ENCODE assay signal across 22 mouse cellular contexts in the genomic region with DNA sequence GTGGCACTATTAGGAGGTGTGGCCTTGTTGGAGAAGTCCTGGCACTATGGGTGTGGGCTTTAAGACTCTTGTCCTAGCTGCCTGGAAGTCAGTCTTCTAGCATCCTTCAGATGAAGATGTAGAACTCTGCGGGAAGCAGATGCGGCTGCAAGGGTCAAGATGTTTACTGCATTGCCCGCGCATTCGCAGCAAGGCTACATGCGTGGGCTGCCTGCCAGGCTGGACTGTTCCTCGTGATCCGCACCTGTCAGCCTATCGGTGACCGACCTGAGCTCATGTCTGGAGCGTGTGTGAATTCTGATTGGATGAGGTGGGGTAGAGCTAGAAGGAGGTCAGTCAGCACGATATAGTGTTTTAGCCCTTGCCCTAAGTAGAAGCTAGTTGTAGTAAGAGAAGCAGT. TPM values are rescaled to one million over a fixed set of nuclear protein-coding genes. Genes with fewer than 3 reads are reported as not detected.
DNase-seq lines count a peak whose midpoint lies in the region; ATAC-seq and TF ChIP-seq lines count a peak whose summit lies in the region.
"Had no signal": no experiment of that assay in that cellular context is flagged by ENCODE, and none has a peak within 500 bp of the region (broad histone marks: within the 10 kb centered on the region; RNA-seq: fewer than 3 reads in every experiment).

No protein-coding gene starts in this region.

- H3K4me2 ChIP-seq in forebrain, embryonic 12.5 days, result no peak overlapping the region
- H3K4me2 ChIP-seq in forebrain, postnatal 0 days (ENCODE audit: low read depth), result no peak overlapping the region
- no peak overlapping the region for H3K4me2 ChIP-seq in hindbrain, embryonic 15.5 days
- H3K4me2 ChIP-seq in forebrain, embryonic 14.5 days (ENCODE audit: low read length), result no peak overlapping the region
- H3K4me2 ChIP-seq: heart, embryonic 13.5 days had no signal

- H3K27ac ChIP-seq in forebrain, embryonic 12.5 days, result peak overlapping the region; percentile 75; the same call in 1 of the 2 replicates
- no peak overlapping the region for H3K27ac ChIP-seq in forebrain, postnatal 0 days (ENCODE audit: low read depth, low read length)
- H3K27ac ChIP-seq in hindbrain, embryonic 15.5 days (replicated peaks), result peak overlapping the region; percentile 37; the same call in 1 of the 2 replicates
- no peak overlapping the region for H3K27ac ChIP-seq in hindbrain, embryonic 10.5 days
- peak overlapping the region; percentile 81; the same call in 1 of the 2 replicates for H3K27ac ChIP-seq in forebrain, embryonic 14.5 days (ENCODE audit: low read depth, low read length)
- H3K27ac ChIP-seq: embryonic facial prominence, embryonic 10.5 days; gastrocnemius, adult 2 months; heart, embryonic 13.5 days had no signal

- no peak for DNase-seq in forebrain, postnatal 0 days
- DNase-seq in hindbrain, embryonic 10.5 days (ENCODE audit: low spot score), result no peak
- peak; percentile 54 for DNase-seq in ES-CJ7 (ENCODE audit: low read depth, low spot score)
- no peak for DNase-seq in forebrain, embryonic 14.5 days (ENCODE audit: low spot score)
- DNase-seq: adrenal gland, postnatal 14 days; cerebellum, adult 18-20 months; cerebellum, adult 9-11 months; gastrocnemius, adult 2 months; gastrocnemius, postnatal 25 days; heart, adult 11 months; heart, postnatal 36 days; kidney, adult 11 months; kidney, adult 9 months had no signal

- peaks cover 44% of the 10 kb centered on the region for H3K4me1 ChIP-seq in forebrain, embryonic 12.5 days
- peaks cover under 1% of the 10 kb centered on the region; the same call in 1 of the 2 replicates for H3K4me1 ChIP-seq in forebrain, postnatal 0 days (ENCODE audit: insufficient read depth)
- H3K4me1 ChIP-seq in hindbrain, embryonic 15.5 days (replicated peaks), result peaks cover 28% of the 10 kb centered on the region
- peaks cover 21% of the 10 kb centered on the region for H3K4me1 ChIP-seq in hindbrain, embryonic 10.5 days (replicated peaks)
- H3K4me1 ChIP-seq in forebrain, embryonic 14.5 days (ENCODE audit: control insufficient read depth, insufficient read depth, low read length), result peaks cover 20% of the 10 kb centered on the region

- no peak overlapping the region for H3K4me3 ChIP-seq in forebrain, embryonic 12.5 days (replicated peaks)
- H3K4me3 ChIP-seq in forebrain, postnatal 0 days (ENCODE audit: low read depth, low read length), result no peak overlapping the region
- no peak overlapping the region for H3K4me3 ChIP-seq in hindbrain, embryonic 15.5 days
- H3K4me3 ChIP-seq in hindbrain, embryonic 10.5 days, result no peak overlapping the region
- H3K4me3 ChIP-seq in forebrain, embryonic 14.5 days (ENCODE audit: low read depth, low read length), result no peak overlapping the region
- H3K4me3 ChIP-seq: embryonic facial prominence, embryonic 10.5 days; gastrocnemius, adult 2 months; heart, embryonic 13.5 days had no signal

- H3K36me3 ChIP-seq in forebrain, embryonic 12.5 days (replicated peaks), result peaks cover 51% of the 10 kb centered on the region
- H3K36me3 ChIP-seq in forebrain, postnatal 0 days (ENCODE audit: insufficient read depth), result peaks cover 19% of the 10 kb centered on the region
- 0 out of 2 replicates have a peak, but pooled peaks cover 4% of the 10 kb centered on the region for H3K36me3 ChIP-seq in hindbrain, embryonic 15.5 days
- H3K36me3 ChIP-seq in hindbrain, embryonic 10.5 days, result peaks cover 67% of the 10 kb centered on the region
- peaks cover 25% of the 10 kb centered on the region for H3K36me3 ChIP-seq in forebrain, embryonic 14.5 days (ENCODE audit: control insufficient read depth, insufficient read depth, low read length)

- WGBS in forebrain, embryonic 12.5 days, result 95% methylated on average over 12 of the region's 12 CpGs
- 95% methylated on average over 12 of the region's 12 CpGs for WGBS in forebrain, postnatal 0 days
- 90% methylated on average over 12 of the region's 12 CpGs for WGBS in hindbrain, embryonic 15.5 days
- 97% methylated on average over 12 of the region's 12 CpGs for WGBS in hindbrain, embryonic 10.5 days
- 95% methylated on average over 12 of the region's 12 CpGs for WGBS in forebrain, embryonic 14.5 days

- no peak overlapping the region for H3K9ac ChIP-seq in forebrain, embryonic 12.5 days
- no peak overlapping the region for H3K9ac ChIP-seq in forebrain, postnatal 0 days
- no peak overlapping the region for H3K9ac ChIP-seq in hindbrain, embryonic 15.5 days
- H3K9ac ChIP-seq in forebrain, embryonic 14.5 days (ENCODE audit: low read length), result no peak overlapping the region
- H3K9ac ChIP-seq: heart, embryonic 13.5 days had no signal

- TF ChIP-seq CTCF in forebrain, postnatal 0 days (IDR thresholded peaks at IDR 0.05; ENCODE audit: low read depth), result no peak

- no peaks in the 10 kb centered on the region for H3K27me3 ChIP-seq in forebrain, embryonic 12.5 days
- no peaks in the 10 kb centered on the region for H3K27me3 ChIP-seq in forebrain, postnatal 0 days (ENCODE audit: insufficient read depth, low read length)
- H3K27me3 ChIP-seq in hindbrain, embryonic 15.5 days, result no peaks in the 10 kb centered on the region
- no peaks in the 10 kb centered on the region for H3K27me3 ChIP-seq in hindbrain, embryonic 10.5 days (ENCODE audit: insufficient read depth, poor library complexity, severe bottlenecking)
- no peaks in the 10 kb centered on the region for H3K27me3 ChIP-seq in forebrain, embryonic 14.5 days (replicated peaks; ENCODE audit: control insufficient read depth, insufficient read depth, low read length)
- H3K27me3 ChIP-seq: CH12.LX; heart, embryonic 13.5 days had no signal

- no peaks in the 10 kb centered on the region for H3K9me3 ChIP-seq in forebrain, embryonic 12.5 days
- no peaks in the 10 kb centered on the region for H3K9me3 ChIP-seq in forebrain, postnatal 0 days (ENCODE audit: low read length)
- no peaks in the 10 kb centered on the region for H3K9me3 ChIP-seq in hindbrain, embryonic 15.5 days
- H3K9me3 ChIP-seq in hindbrain, embryonic 10.5 days, result no peaks in the 10 kb centered on the region
- H3K9me3 ChIP-seq in forebrain, embryonic 14.5 days (replicated peaks; ENCODE audit: control insufficient read depth, low read length), result no peaks in the 10 kb centered on the region
- H3K9me3 ChIP-seq: embryonic facial prominence, embryonic 10.5 days; G1E; heart, embryonic 13.5 days had no signal

- ATAC-seq in forebrain, embryonic 12.5 days (ENCODE audit: low FRiP score), result no peak
- no peak for ATAC-seq in forebrain, postnatal 0 days
- no peak for ATAC-seq in hindbrain, embryonic 15.5 days (ENCODE audit: low FRiP score, low read depth)
- no peak for ATAC-seq in forebrain, embryonic 14.5 days
- ATAC-seq in erythroid progenitor cell, adult 5-6 weeks (replicated peaks; ENCODE audit: low FRiP score, poor library complexity, severe bottlenecking), result no peak
- ATAC-seq: activated CD4-positive, CD25-positive, alpha-beta regulatory T cell, adult 4 months; hindbrain, embryonic 16.5 days had no signal

RNA-seq across cellular contexts. Expression of a gene that starts 31.6 kb away (rescaled TPM):
- polyA plus RNA-seq in forebrain, embryonic 12.5 days (2016; fragmentation: Nextera tagmentation; extraction: Ambion mirVana), result 0.82 and 0.88 TPM in 2 replicates
- 1.1 and 1.3 TPM in 2 replicates for total RNA-seq in forebrain, postnatal 0 days (2014; rRNA removed)
- polyA plus RNA-seq in forebrain, postnatal 0 days (2015; fragmentation: Nextera tagmentation; extraction: Ambion mirVana), result 1.8 and 2.4 TPM in 2 replicates
- polyA plus RNA-seq in hindbrain, embryonic 15.5 days (2015; fragmentation: Nextera tagmentation; extraction: Ambion mirVana), result 2.1 and 3.0 TPM in 2 replicates
- 1.3 and 1.7 TPM in 2 replicates for polyA plus RNA-seq in hindbrain, embryonic 10.5 days (2016; fragmentation: Nextera tagmentation; extraction: Ambion mirVana)
- 1.8 and 1.9 TPM in 2 replicates for polyA plus RNA-seq in forebrain, embryonic 14.5 days (2014; fragmentation: Nextera tagmentation; extraction: Ambion mirVana)
- 81.1 and 83.0 TPM in 2 replicates for total RNA-seq in erythroid progenitor cell, adult 5-6 weeks (2015; ENCODE audit: low replicate concordance)
- 26.7 and 29.5 TPM in 2 replicates for total RNA-seq in erythroid progenitor cell, adult 5-6 weeks (2017; ENCODE audit: low replicate concordance)

RNA-seq across cellular contexts. Expression of a gene that starts 44.6 kb away (rescaled TPM):
- 256 and 277 TPM in 2 replicates for polyA plus RNA-seq in forebrain, embryonic 12.5 days (2016; fragmentation: Nextera tagmentation; extraction: Ambion mirVana)
- total RNA-seq in forebrain, postnatal 0 days (2014; rRNA removed), result 159 and 178 TPM in 2 replicates
- polyA plus RNA-seq in forebrain, postnatal 0 days (2015; fragmentation: Nextera tagmentation; extraction: Ambion mirVana), result 148 and 167 TPM in 2 replicates
- polyA plus RNA-seq in hindbrain, embryonic 15.5 days (2015; fragmentation: Nextera tagmentation; extraction: Ambion mirVana), result 175 and 182 TPM in 2 replicates
- polyA plus RNA-seq in hindbrain, embryonic 10.5 days (2016; fragmentation: Nextera tagmentation; extraction: Ambion mirVana), result 248 and 258 TPM in 2 replicates
- polyA plus RNA-seq in forebrain, embryonic 14.5 days (2014; fragmentation: Nextera tagmentation; extraction: Ambion mirVana), result 169 and 193 TPM in 2 replicates
- 32.7 and 52.3 TPM in 2 replicates for total RNA-seq in erythroid progenitor cell, adult 5-6 weeks (2015; ENCODE audit: low replicate concordance)
- 43.4 and 52.9 TPM in 2 replicates for total RNA-seq in erythroid progenitor cell, adult 5-6 weeks (2017; ENCODE audit: low replicate concordance)

Comparison
In these comparisons a context has a peak if more than half of its experiments do, and no peak if none do; other contexts are left out.
1. H3K27ac ChIP-seq: peak in forebrain, embryonic 12.5 days (single experiment), hindbrain, embryonic 15.5 days (single experiment) and forebrain, embryonic 14.5 days (single experiment); none in forebrain, postnatal 0 days (single experiment) and hindbrain, embryonic 10.5 days (single experiment).